Mouse (Mus musculus) stomach, embryonic 15.5 days (tissue): Measurements from ENCODE around the gene Rnf207. TPM values are rescaled to one million over a fixed set of nuclear protein-coding genes. Genes with fewer than 3 reads are reported as not detected.

Experiments
- ATAC-seq: fragments of 200-750 bp; cut with Nextera tagmentation; 2 replicates; pipeline ENCODE4 v1.8.0; 2017; ENCODE audit warnings: low read depth, moderate number of reproducible peaks, moderate TSS enrichment; ENCODE audit not compliant: insufficient read depth, low FRiP score
- H3K27ac ChIP-seq: fragments of 300-500 bp; sonication (generic); 2 replicates; pipeline ENCODE4 v1.5.1; 2015; ENCODE audit warnings: mild to moderate bottlenecking, inconsistent platforms
- H3K27me3 ChIP-seq: fragments of 300-500 bp; sonication (generic); replicated peaks from 2 replicates; pipeline ENCODE4 v1.6.1; 2015; ENCODE audit warnings: inconsistent platforms
- H3K36me3 ChIP-seq: fragments of 300-500 bp; sonication (generic); 2 replicates; pipeline ENCODE4 v1.6.1; 2015; ENCODE audit warnings: inconsistent platforms
- H3K4me1 ChIP-seq: fragments of 300-500 bp; sonication (generic); 2 replicates; pipeline ENCODE4 v1.6.1; 2015; ENCODE audit warnings: inconsistent platforms
- H3K4me2 ChIP-seq: fragments of 300-500 bp; sonication (generic); 2 replicates; pipeline ENCODE4 v1.6.1; 2015; ENCODE audit warnings: mild to moderate bottlenecking, inconsistent platforms
- H3K4me3 ChIP-seq: fragments of 300-500 bp; sonication (generic); replicated peaks from 2 replicates; pipeline ENCODE4 v1.5.1; 2015; ENCODE audit warnings: inconsistent platforms
- H3K9ac ChIP-seq: fragments of 300-500 bp; sonication (generic); 2 replicates; pipeline ENCODE4 v1.6.1; 2015; ENCODE audit warnings: inconsistent platforms
- H3K9me3 ChIP-seq: fragments of 300-500 bp; sonication (generic); 2 replicates; pipeline ENCODE4 v1.6.1; 2016; ENCODE audit warnings: inconsistent platforms
- WGBS: fragments of 180-500 bp; shearing (Covaris S2); methylation state at CpG from one replicate; pipeline ENCODE4 v1.1.7; 2015; 5-methylcytosine and 5-hydroxymethylcytosine counted together
- polyA plus RNA-seq: library from polyadenylated mRNA; unstranded; fragments of >200 nt; fragmentation: Nextera tagmentation; extraction: Ambion mirVana; gene quantifications from 2 replicates; pipeline ENCODE4 v1.2.1, GENCODE M21; 2015

Gene Rnf207
- polyA plus RNA-seq, 1 experiment from 2014 or later, result 1.0 TPM

GRCm38 (mm10) chr4:152345120-152345889, 26.5 kb upstream of the Rnf207 start:
- Histone ChIP-seq H3K4me1 (peaks cover 18% of the 10 kb centered on the region; the same call in 1 of the 2 replicates), H3K27me3 (peaks cover 40% of the 10 kb centered on the region), H3K36me3 (no peaks in the 10 kb centered on the region), H3K9ac (no peak overlapping the region), H3K9me3 (no peaks in the 10 kb centered on the region), H3K4me2 (no peak overlapping the region), H3K27ac (no peak overlapping the region), H3K4me3 (no peak overlapping the region)
- ATAC-seq, result 0 out of 2 replicates have a peak, but pooled peaks have one; percentile 12
- WGBS, result 38% methylated on average over 7 of the region's 7 CpGs

- no peaks in the 10 kb centered on the region for H3K36me3 ChIP-seq
- no peak overlapping the region for H3K9ac ChIP-seq
- H3K27me3 ChIP-seq, result peaks cover 41% of the 10 kb centered on the region
- peaks cover 18% of the 10 kb centered on the region; the same call in 1 of the 2 replicates for H3K4me1 ChIP-seq
- H3K4me3 ChIP-seq, result no peak overlapping the region
- H3K27ac ChIP-seq, result no peak overlapping the region
- ATAC-seq, result no peak
- no peak overlapping the region for H3K4me2 ChIP-seq
- 50% methylated on average over 7 of the region's 7 CpGs for WGBS
- H3K9me3 ChIP-seq, result no peaks in the 10 kb centered on the region
Observed at GRCm38 (mm10) chr4:152344651-152345050, 25.9 kb upstream of the Rnf207 start.

GRCm38 (mm10) chr4:152343296-152343695, 24.5 kb upstream of the Rnf207 start:
- Histone ChIP-seq H3K27ac (no peak overlapping the region), H3K9me3 (no peaks in the 10 kb centered on the region), H3K4me3 (no peak overlapping the region), H3K9ac (no peak overlapping the region), H3K4me1 (peaks cover 30% of the 10 kb centered on the region), H3K36me3 (no peaks in the 10 kb centered on the region), H3K4me2 (no peak overlapping the region), H3K27me3 (peaks cover 55% of the 10 kb centered on the region)
- ATAC-seq, result no peak
- 8% methylated on average over 5 of the region's 5 CpGs for WGBS

- H3K36me3 ChIP-seq, result 0 out of 2 replicates have a peak, but pooled peaks cover 2% of the 10 kb centered on the region
- no peaks in the 10 kb centered on the region for H3K9me3 ChIP-seq
- no peak overlapping the region for H3K4me3 ChIP-seq
- H3K9ac ChIP-seq, result no peak overlapping the region
- peaks cover 59% of the 10 kb centered on the region for H3K27me3 ChIP-seq
- peaks cover 33% of the 10 kb centered on the region for H3K4me1 ChIP-seq
- H3K27ac ChIP-seq, result no peak overlapping the region
- WGBS, result 41% methylated on average over 15 of the region's 15 CpGs
- no peak overlapping the region for H3K4me2 ChIP-seq
- no peak for ATAC-seq
Observed at GRCm38 (mm10) chr4:152340584-152341284, 21.9 kb upstream of the Rnf207 start.

- Histone ChIP-seq H3K27ac (no peak overlapping the region), H3K27me3 (peaks cover 59% of the 10 kb centered on the region), H3K4me2 (peak overlapping the region; percentile 97), H3K36me3 (peaks cover 14% of the 10 kb centered on the region), H3K4me1 (peaks cover 20% of the 10 kb centered on the region), H3K9me3 (no peaks in the 10 kb centered on the region), H3K4me3 (peak overlapping the region; percentile 51), H3K9ac (no peak overlapping the region)
- no peak for ATAC-seq
- WGBS, result 3% methylated on average over 21 of the region's 26 CpGs
Observed at GRCm38 (mm10) chr4:152339293-152339790, 20.5 kb upstream of the Rnf207 start.

- Histone ChIP-seq H3K4me1 (peaks cover 17% of the 10 kb centered on the region), H3K9me3 (no peaks in the 10 kb centered on the region), H3K4me2 (peak within 1 kb of the TSS; percentile 97), H3K27ac (no peak within 1 kb of the TSS), H3K27me3 (peaks cover 52% of the 10 kb centered on the region), H3K9ac (peak within 1 kb of the TSS; percentile 16; the same call in 1 of the 2 replicates), H3K36me3 (peaks cover 20% of the 10 kb centered on the region), H3K4me3 (peak within 1 kb of the TSS; percentile 51)
- no peak for ATAC-seq
- 1% methylated on average over 79 of the region's 120 CpGs for WGBS
Observed at GRCm38 (mm10) chr4:152338419-152339292, 19.9 kb upstream of the Rnf207 start, which contains the start of gene Chd5. Gene Chd5, plus strand, starts transcription at chr4:152338651.

- no peak overlapping the region for H3K4me2 ChIP-seq
- no peak overlapping the region for H3K4me3 ChIP-seq
- H3K9ac ChIP-seq, result no peak overlapping the region
- peaks cover 29% of the 10 kb centered on the region for H3K36me3 ChIP-seq
- no peak overlapping the region for H3K27ac ChIP-seq
- no peak for ATAC-seq
- WGBS, result 36% methylated on average over 6 of the region's 6 CpGs
- peaks cover 17% of the 10 kb centered on the region for H3K4me1 ChIP-seq
- peaks cover 46% of the 10 kb centered on the region for H3K27me3 ChIP-seq
- H3K9me3 ChIP-seq, result no peaks in the 10 kb centered on the region
Observed at GRCm38 (mm10) chr4:152337772-152338171, 19.0 kb upstream of the Rnf207 start.

- Histone ChIP-seq H3K27ac (no peak overlapping the region), H3K4me2 (no peak overlapping the region), H3K36me3 (peaks cover 65% of the 10 kb centered on the region), H3K9me3 (no peaks in the 10 kb centered on the region), H3K4me1 (peaks cover 5% of the 10 kb centered on the region), H3K4me3 (no peak overlapping the region), H3K9ac (no peak overlapping the region), H3K27me3 (peaks cover 16% of the 10 kb centered on the region)
- 93% methylated on average over 12 of the region's 12 CpGs for WGBS
- no peak for ATAC-seq
Observed at GRCm38 (mm10) chr4:152333587-152333986, 14.8 kb upstream of the Rnf207 start.

- Histone ChIP-seq H3K4me3 (no peak overlapping the region), H3K4me1 (no peaks in the 10 kb centered on the region), H3K4me2 (no peak overlapping the region), H3K9me3 (no peaks in the 10 kb centered on the region), H3K9ac (no peak overlapping the region), H3K36me3 (peaks cover 67% of the 10 kb centered on the region), H3K27ac (no peak overlapping the region), H3K27me3 (peaks cover 10% of the 10 kb centered on the region)
- 18% methylated on average over 2 of the region's 2 CpGs for WGBS
- ATAC-seq, result no peak; the same call in 1 of the 2 replicates
Observed at GRCm38 (mm10) chr4:152332952-152333351, 14.2 kb upstream of the Rnf207 start.

GRCm38 (mm10) chr4:152328691-152329090, 9.9 kb upstream of the Rnf207 start:
- no peak overlapping the region for H3K9ac ChIP-seq
- no peak overlapping the region for H3K4me2 ChIP-seq
- no peaks in the 10 kb centered on the region for H3K9me3 ChIP-seq
- 76% methylated on average over 6 of the region's 6 CpGs for WGBS
- no peak for ATAC-seq
- no peaks in the 10 kb centered on the region for H3K27me3 ChIP-seq
- no peak overlapping the region for H3K4me3 ChIP-seq
- peaks cover 51% of the 10 kb centered on the region for H3K36me3 ChIP-seq
- peaks cover 12% of the 10 kb centered on the region for H3K4me1 ChIP-seq
- H3K27ac ChIP-seq, result no peak overlapping the region

- H3K27ac ChIP-seq, result no peak overlapping the region; the same call in 1 of the 2 replicates
Observed at GRCm38 (mm10) chr4:152326543-152326942, 7.8 kb upstream of the Rnf207 start.

More at GRCm38 (mm10) chr4:152326543-152326942, 7.8 kb upstream of the Rnf207 start:
- H3K9ac ChIP-seq, result peak overlapping the region; percentile 98
- no peaks in the 10 kb centered on the region for H3K27me3 ChIP-seq
- peak overlapping the region; percentile 72 for H3K4me2 ChIP-seq
- WGBS, result under 1% methylated on average over 11 of the region's 11 CpGs
- H3K9me3 ChIP-seq, result no peaks in the 10 kb centered on the region
- peak overlapping the region; percentile 100 for H3K4me3 ChIP-seq
- peaks cover 12% of the 10 kb centered on the region for H3K4me1 ChIP-seq
- ATAC-seq, result no peak
- H3K36me3 ChIP-seq, result peaks cover 33% of the 10 kb centered on the region
